Mouse (Mus musculus) common myeloid progenitor, adult 5-6 weeks (primary cell): ENCODE results near the gene Parn. TPM values are rescaled to one million over a fixed set of nuclear protein-coding genes. Genes with fewer than 3 reads are reported as not detected.

Experiments
- ATAC-seq: replicated peaks from 2 replicates; pipeline ENCODE4 v1.8.0; 2016; ENCODE audit warnings: low read depth, mild to moderate bottlenecking, moderate TSS enrichment, inconsistent platforms; ENCODE audit not compliant: poor library complexity, severe bottlenecking
- total RNA-seq: library from RNA; stranded (forward); fragments of 200-1000, 187-1606 nt; gene quantifications from 2 replicates; pipeline ENCODE4 v1.2.3, GENCODE M21; 2017

The Parn gene
- total RNA-seq, 1 experiment from 2014 or later: 57.2 TPM

- ATAC-seq: no peak
Measured at GRCm38 (mm10) chr16:13493981-13494380, 174.0 kb downstream of the Parn start.

GRCm38 (mm10) chr16:13492996-13493395, 175.0 kb downstream of the Parn start:
- ATAC-seq: no peak

GRCm38 (mm10) chr16:13491776-13492175, 176.2 kb downstream of the Parn start:
- no peak for ATAC-seq

Other genes starting within 250 kb of the Parn start
- 42.0 and 55.5 TPM in 2 replicates for gene Bfar, start 3.7 kb upstream of the Parn start, total RNA-seq
- 12.2 and 18.5 TPM in 2 replicates for gene 3110001I22Rik, start 3.8 kb upstream of the Parn start, total RNA-seq
- not detected in 2 replicates for gene Pla2g10, start 62.8 kb upstream of the Parn start, total RNA-seq
- gene Rrn3, start 112.5 kb upstream of the Parn start, total RNA-seq: 52.6 and 58.4 TPM in 2 replicates
- gene Ntan1, start 150.7 kb upstream of the Parn start, total RNA-seq: 53.0 and 76.2 TPM in 2 replicates
- gene Pdxdc1, start 235.0 kb upstream of the Parn start, total RNA-seq: 74.9 and 85.5 TPM in 2 replicates
- 0.78 and 0.87 TPM in 2 replicates for gene Mpv17l, start 235.0 kb upstream of the Parn start, total RNA-seq